Mouse (Mus musculus) hindbrain, embryonic 16.5 days (tissue): Measurements from ENCODE around the gene Anxa2. TPM values are rescaled to one million over a fixed set of nuclear protein-coding genes. Genes with fewer than 3 reads are reported as not detected.

Experiments used
- ATAC-seq: fragments of 200-750 bp; cut with Nextera tagmentation; 2 replicates; pipeline ENCODE4 v1.8.0; 2017; ENCODE audit warnings: moderate TSS enrichment, moderate library complexity
- H3K27ac ChIP-seq: fragments of 300-500 bp; sonication (generic); 2 replicates; pipeline ENCODE4 v1.5.1; 2014; ENCODE audit warnings: low read depth, mild to moderate bottlenecking, control low read depth, low read length, moderate library complexity
- H3K27me3 ChIP-seq: fragments of 300-500 bp; sonication (generic); replicated peaks from 2 replicates; pipeline ENCODE4 v1.6.1; 2014; ENCODE audit warnings: low read length; ENCODE audit not compliant: control insufficient read depth, insufficient read depth
- H3K36me3 ChIP-seq: fragments of 300-500 bp; sonication (generic); 2 replicates; pipeline ENCODE4 v1.6.1; 2014; ENCODE audit warnings: mild to moderate bottlenecking, low read length, moderate library complexity, mixed read lengths; ENCODE audit not compliant: control insufficient read depth, insufficient read depth
- H3K4me1 ChIP-seq: fragments of 300-500 bp; sonication (generic); 2 replicates; pipeline ENCODE4 v1.6.1; 2014; ENCODE audit warnings: low read depth, low read length; ENCODE audit not compliant: control insufficient read depth, insufficient read depth
- H3K4me2 ChIP-seq: fragments of 300-500 bp; sonication (generic); 2 replicates; pipeline ENCODE4 v1.6.1; 2014; ENCODE audit warnings: mild to moderate bottlenecking, low read length, control low read depth, moderate library complexity
- H3K4me3 ChIP-seq: fragments of 300-500 bp; sonication (generic); 2 replicates; pipeline ENCODE4 v1.5.1; 2014; ENCODE audit warnings: mild to moderate bottlenecking, low read length, control low read depth, moderate library complexity
- H3K9ac ChIP-seq: fragments of 300-500 bp; sonication (generic); 2 replicates; pipeline ENCODE4 v1.6.1; 2014; ENCODE audit warnings: low read depth, mild to moderate bottlenecking, control low read depth, low read length, moderate library complexity
- H3K9me3 ChIP-seq: fragments of 300-500 bp; sonication (generic); 2 replicates; pipeline ENCODE4 v1.6.1; 2014; ENCODE audit warnings: mild to moderate bottlenecking, low read length, moderate library complexity; ENCODE audit not compliant: control insufficient read depth
- WGBS: fragments of 180-500 bp; shearing (Covaris S2); extraction: QIAGEN DNeasy Blood & Tissue Kit; methylation state at CpG from one replicate; pipeline ENCODE4 v1.1.7; 2014; 5-methylcytosine and 5-hydroxymethylcytosine counted together
- polyA plus RNA-seq: library from polyadenylated mRNA; unstranded; fragments of >200 nt; fragmentation: Nextera tagmentation; extraction: Ambion mirVana; gene quantifications from 2 replicates; pipeline ENCODE4 v1.2.1, GENCODE M21; 2015

Gene Anxa2
- polyA plus RNA-seq, 1 experiment from 2014 or later: 153 TPM

DNA sequence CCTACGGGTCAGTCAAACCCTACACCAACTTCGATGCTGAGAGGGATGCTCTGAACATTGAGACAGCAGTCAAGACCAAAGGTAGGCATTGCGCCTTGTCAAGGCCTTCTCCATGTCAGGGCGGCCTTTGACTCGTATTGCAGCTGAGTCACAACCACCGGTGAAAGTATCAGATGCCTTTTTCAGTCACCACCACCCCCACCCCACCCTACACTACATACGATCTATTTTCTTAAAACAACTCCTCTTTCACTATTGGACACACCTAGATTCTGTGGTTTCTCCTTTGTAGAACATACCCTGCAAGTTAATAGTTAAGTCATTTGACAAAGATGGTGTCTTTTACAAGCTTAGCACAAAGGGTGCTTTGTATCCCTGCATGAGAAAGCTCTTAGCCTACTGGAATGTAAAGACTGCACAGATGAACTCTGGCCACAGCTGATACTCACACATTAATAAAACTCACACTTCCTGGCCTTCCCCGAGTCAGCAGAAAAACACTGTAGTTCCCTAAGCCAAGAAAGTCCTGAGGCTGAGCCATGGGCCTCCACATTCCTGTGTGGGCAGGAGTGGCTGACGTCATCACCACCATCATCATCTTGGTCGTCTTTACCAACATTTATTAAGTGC lies 14.0 kb downstream of the Anxa2 start:
- no peak overlapping the region for H3K9ac ChIP-seq
- peaks cover 14% of the 10 kb centered on the region for H3K4me1 ChIP-seq
- ATAC-seq: 0 out of 2 replicates have a peak, but pooled peaks have one; percentile 21
- WGBS: 65% methylated on average over 10 of the region's 10 CpGs
- no peak overlapping the region for H3K4me3 ChIP-seq
- H3K27ac ChIP-seq: no peak overlapping the region
- H3K4me2 ChIP-seq: no peak overlapping the region
- H3K36me3 ChIP-seq: no peaks in the 10 kb centered on the region
- H3K9me3 ChIP-seq: no peaks in the 10 kb centered on the region
- H3K27me3 ChIP-seq: no peaks in the 10 kb centered on the region

- H3K4me3 ChIP-seq: no peak overlapping the region
- H3K36me3 ChIP-seq: no peaks in the 10 kb centered on the region
- no peak overlapping the region for H3K27ac ChIP-seq
- 0 out of 2 replicates have a peak overlapping the region, but pooled peaks have one; percentile 13 for H3K4me2 ChIP-seq
- no peaks in the 10 kb centered on the region for H3K9me3 ChIP-seq
- WGBS: 12% methylated on average over 9 of the region's 9 CpGs
- peaks cover 14% of the 10 kb centered on the region for H3K4me1 ChIP-seq
- H3K27me3 ChIP-seq: no peaks in the 10 kb centered on the region
- 0 out of 2 replicates have a peak, but pooled peaks have one; percentile 21 for ATAC-seq
- H3K9ac ChIP-seq: peak overlapping the region; percentile 29; the same call in 1 of the 2 replicates
Observed at GRCm38 (mm10) chr9:69468991-69469390, 15.6 kb downstream of the Anxa2 start.

- Histone ChIP-seq H3K4me1 (peaks cover 14% of the 10 kb centered on the region), H3K9ac (no peak overlapping the region), H3K27ac (no peak overlapping the region), H3K4me2 (no peak overlapping the region), H3K4me3 (no peak overlapping the region), H3K36me3 (no peaks in the 10 kb centered on the region), H3K9me3 (no peaks in the 10 kb centered on the region), H3K27me3 (no peaks in the 10 kb centered on the region)
- WGBS: 55% methylated on average over 5 of the region's 5 CpGs
- no peak for ATAC-seq
Observed at GRCm38 (mm10) chr9:69470362-69470761, 16.9 kb downstream of the Anxa2 start.

- WGBS: 17% methylated on average over 6 of the region's 6 CpGs
- Histone ChIP-seq H3K9me3 (no peaks in the 10 kb centered on the region), H3K9ac (no peak overlapping the region), H3K27ac (peak overlapping the region; percentile 29; the same call in 1 of the 2 replicates), H3K36me3 (no peaks in the 10 kb centered on the region), H3K4me1 (peaks cover 14% of the 10 kb centered on the region), H3K27me3 (no peaks in the 10 kb centered on the region), H3K4me2 (no peak overlapping the region), H3K4me3 (no peak overlapping the region)
- no peak; the same call in 1 of the 2 replicates for ATAC-seq
Observed at GRCm38 (mm10) chr9:69470921-69471320, 17.5 kb downstream of the Anxa2 start.

GRCm38 (mm10) chr9:69472724-69473123 lies 19.3 kb downstream of the Anxa2 start:
- Histone ChIP-seq H3K4me3 (no peak overlapping the region), H3K27ac (no peak overlapping the region; the same call in 1 of the 2 replicates), H3K4me2 (no peak overlapping the region), H3K9me3 (no peaks in the 10 kb centered on the region), H3K9ac (no peak overlapping the region), H3K36me3 (no peaks in the 10 kb centered on the region), H3K4me1 (peaks cover 14% of the 10 kb centered on the region), H3K27me3 (no peaks in the 10 kb centered on the region)
- ATAC-seq: no peak
- WGBS: 69% methylated on average over 6 of the region's 6 CpGs

DNA sequence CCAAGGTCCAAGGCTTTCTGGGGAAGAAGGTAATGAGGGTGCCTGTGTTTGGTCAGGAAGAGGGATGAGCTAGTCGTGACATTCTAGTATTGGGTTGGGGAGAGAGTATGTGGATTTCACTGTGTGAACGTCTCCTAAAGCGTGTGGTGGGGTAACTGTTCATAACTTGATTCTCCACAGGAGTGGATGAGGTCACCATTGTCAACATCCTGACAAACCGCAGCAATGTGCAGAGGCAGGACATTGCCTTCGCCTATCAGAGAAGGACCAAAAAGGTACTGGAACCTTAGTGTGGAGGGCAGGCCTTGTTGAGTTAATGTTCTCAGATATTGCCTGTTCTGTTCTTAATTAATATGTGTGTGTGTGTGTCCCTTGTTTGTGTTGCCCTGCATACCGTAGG lies 22.5 kb downstream of the Anxa2 start:
- Histone ChIP-seq H3K27me3 (no peaks in the 10 kb centered on the region), H3K36me3 (no peaks in the 10 kb centered on the region), H3K4me1 (peaks cover 3% of the 10 kb centered on the region), H3K9me3 (no peaks in the 10 kb centered on the region), H3K27ac (no peak overlapping the region), H3K4me3 (no peak overlapping the region), H3K4me2 (no peak overlapping the region), H3K9ac (no peak overlapping the region)
- WGBS: 83% methylated on average over 6 of the region's 6 CpGs
- no peak for ATAC-seq

DNA sequence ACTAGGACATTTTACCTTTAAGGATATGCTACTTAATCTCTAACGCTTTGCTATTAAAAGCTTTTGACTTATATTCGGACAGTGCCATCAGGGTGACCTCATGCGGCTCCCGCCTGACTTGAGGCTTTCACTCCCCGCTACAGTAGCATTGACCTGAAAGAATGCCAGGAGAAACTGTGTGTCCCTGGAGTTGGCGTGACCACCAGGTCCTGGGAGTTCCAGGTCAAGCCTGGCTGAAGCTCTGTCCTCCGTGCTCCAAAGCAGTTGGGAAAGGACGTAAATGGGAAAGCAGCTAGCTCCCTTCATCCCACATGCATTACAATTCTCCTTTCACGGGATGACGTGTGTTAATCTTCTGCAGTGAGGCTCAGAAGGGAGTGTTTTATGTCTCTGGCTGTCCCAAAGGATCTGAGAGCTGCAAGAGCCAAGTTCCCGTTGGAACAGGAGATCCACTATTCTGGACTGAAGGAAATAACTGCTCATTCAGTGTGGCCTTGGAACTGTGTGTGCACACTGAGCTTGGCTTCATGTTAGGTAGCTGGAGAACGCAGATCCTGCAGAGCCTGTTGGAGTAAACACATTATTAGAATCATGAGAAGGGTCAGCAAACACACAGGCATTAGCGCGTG lies 23.9 kb downstream of the Anxa2 start:
- Histone ChIP-seq H3K4me3 (no peak overlapping the region), H3K4me2 (no peak overlapping the region), H3K4me1 (no peaks in the 10 kb centered on the region; the same call in 1 of the 2 replicates), H3K27me3 (no peaks in the 10 kb centered on the region), H3K36me3 (no peaks in the 10 kb centered on the region), H3K27ac (no peak overlapping the region), H3K9ac (no peak overlapping the region), H3K9me3 (no peaks in the 10 kb centered on the region)
- no peak for ATAC-seq
- 64% methylated on average over 14 of the region's 14 CpGs for WGBS

- H3K36me3 ChIP-seq: no peaks in the 10 kb centered on the region
- no peak overlapping the region for H3K27ac ChIP-seq
- no peak overlapping the region for H3K4me2 ChIP-seq
- ATAC-seq: no peak
- H3K4me3 ChIP-seq: no peak overlapping the region
- WGBS: 66% methylated on average over 6 of the region's 6 CpGs
- no peak overlapping the region for H3K9ac ChIP-seq
- H3K27me3 ChIP-seq: no peaks in the 10 kb centered on the region
- no peaks in the 10 kb centered on the region; the same call in 1 of the 2 replicates for H3K4me1 ChIP-seq
- no peaks in the 10 kb centered on the region for H3K9me3 ChIP-seq
Observed at GRCm38 (mm10) chr9:69477824-69478222, 24.4 kb downstream of the Anxa2 start.

DNA sequence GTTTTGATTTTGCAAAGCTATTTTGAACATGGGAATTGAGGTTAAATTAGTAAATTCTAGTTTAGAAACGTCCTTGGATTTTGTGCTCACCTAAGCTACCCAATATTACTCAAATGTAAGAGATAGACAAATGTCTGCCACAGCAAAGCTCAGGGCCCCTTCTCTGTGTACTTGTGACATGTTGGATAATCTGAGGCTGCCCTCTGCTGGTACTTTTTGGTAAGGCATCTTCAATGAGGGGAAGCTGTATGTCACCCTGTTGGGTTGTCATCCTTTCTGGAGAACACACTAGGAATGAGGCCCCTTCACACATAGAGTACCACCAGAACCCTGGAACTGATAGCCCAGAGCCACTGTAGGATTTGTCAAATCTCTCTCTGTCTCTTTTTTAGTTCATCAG lies 26.9 kb downstream of the Anxa2 start:
- Histone ChIP-seq H3K27me3 (no peaks in the 10 kb centered on the region), H3K4me2 (no peak overlapping the region), H3K4me3 (no peak overlapping the region), H3K36me3 (no peaks in the 10 kb centered on the region), H3K4me1 (no peaks in the 10 kb centered on the region; the same call in 1 of the 2 replicates), H3K9me3 (no peaks in the 10 kb centered on the region), H3K27ac (no peak overlapping the region), H3K9ac (no peak overlapping the region)
- 0% methylated on average over 1 of the region's 1 CpGs for WGBS
- peak; percentile 85; the same call in 1 of the 2 replicates for ATAC-seq
